Mouse (Mus musculus): ENCODE data around the gene Siah1a. TPM values are rescaled to one million over a fixed set of nuclear protein-coding genes. Genes with fewer than 3 reads are reported as not detected.

The Siah1a gene
- 9.4 and 9.7 TPM in 2 replicates for polyA plus RNA-seq (2012; rRNA removed)

DNA sequence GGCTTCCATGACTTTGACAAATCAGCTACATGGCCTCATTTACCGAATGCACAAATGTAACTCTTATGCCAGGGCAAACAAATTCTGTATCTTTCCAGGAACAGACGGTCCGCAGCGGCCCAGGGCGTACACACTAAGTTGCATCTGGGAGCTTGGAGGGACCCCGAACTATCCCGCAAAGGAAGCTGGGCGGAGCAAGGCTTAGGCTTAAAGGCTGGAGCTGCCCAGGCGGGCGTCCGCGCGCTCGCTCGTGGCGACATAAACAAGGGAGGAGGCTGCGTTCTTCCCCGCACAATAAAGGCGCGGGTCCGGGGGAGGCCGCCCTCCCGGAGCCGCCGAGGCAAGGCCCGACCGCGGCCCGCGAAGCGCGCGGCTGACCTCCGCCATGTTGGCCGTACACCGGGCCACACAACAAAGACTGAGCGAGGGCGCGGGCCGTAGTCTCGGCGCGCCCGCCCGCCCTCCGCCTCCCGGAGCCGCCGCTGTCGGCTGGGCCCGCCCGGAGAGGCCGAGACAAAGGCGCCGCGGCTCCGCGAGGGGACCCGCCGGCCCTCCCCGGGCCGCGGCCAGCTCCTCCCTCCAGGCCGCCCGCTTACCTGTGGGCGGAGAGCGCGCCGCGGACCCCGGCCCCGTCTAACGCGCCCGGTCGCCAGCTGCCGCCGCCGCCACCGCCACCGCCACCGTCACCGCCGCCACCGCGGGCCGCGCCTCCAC, at the start of gene Siah1a, which contains the start of gene Gm10638:
Gene Siah1a, minus strand, starts transcription at position 714 of the 714 bp plus-strand sequence.
Gene Gm10638, plus strand, starts transcription at position 479 of the 714 bp plus-strand sequence.

Other genes with a start within 250 kb of the Siah1a start
- gene Abcc12, start 165.2 kb downstream of the Siah1a start, polyA plus RNA-seq (2012; rRNA removed): 0.01 TPM in 1 of 2 replicates, not detected in the other
- gene Lonp2, start 121.9 kb downstream of the Siah1a start, polyA plus RNA-seq (2012; rRNA removed): 17.4 and 18.7 TPM in 2 replicates
- 0.24 and 0.32 TPM in 2 replicates for gene Gm10638, start 235 bp downstream of the Siah1a start, polyA plus RNA-seq (2012; rRNA removed)
- 2.7 and 3.6 TPM in 2 replicates for gene N4bp1, start 139.3 kb upstream of the Siah1a start, polyA plus RNA-seq (2012; rRNA removed)